Mouse (Mus musculus) kidney, adult 9 months (tissue): ENCODE measurements around the gene Abi2.
"Not testable (repeated sequence)": the region's sequence is repeated elsewhere in the genome, so short reads cannot be mapped to it uniquely, and the experiment has no call there.

Experiments used
- DNase-seq: peaks from one replicate; pipeline ENCODE4 v3.0.0; 2022

The Abi2 gene

DNA sequence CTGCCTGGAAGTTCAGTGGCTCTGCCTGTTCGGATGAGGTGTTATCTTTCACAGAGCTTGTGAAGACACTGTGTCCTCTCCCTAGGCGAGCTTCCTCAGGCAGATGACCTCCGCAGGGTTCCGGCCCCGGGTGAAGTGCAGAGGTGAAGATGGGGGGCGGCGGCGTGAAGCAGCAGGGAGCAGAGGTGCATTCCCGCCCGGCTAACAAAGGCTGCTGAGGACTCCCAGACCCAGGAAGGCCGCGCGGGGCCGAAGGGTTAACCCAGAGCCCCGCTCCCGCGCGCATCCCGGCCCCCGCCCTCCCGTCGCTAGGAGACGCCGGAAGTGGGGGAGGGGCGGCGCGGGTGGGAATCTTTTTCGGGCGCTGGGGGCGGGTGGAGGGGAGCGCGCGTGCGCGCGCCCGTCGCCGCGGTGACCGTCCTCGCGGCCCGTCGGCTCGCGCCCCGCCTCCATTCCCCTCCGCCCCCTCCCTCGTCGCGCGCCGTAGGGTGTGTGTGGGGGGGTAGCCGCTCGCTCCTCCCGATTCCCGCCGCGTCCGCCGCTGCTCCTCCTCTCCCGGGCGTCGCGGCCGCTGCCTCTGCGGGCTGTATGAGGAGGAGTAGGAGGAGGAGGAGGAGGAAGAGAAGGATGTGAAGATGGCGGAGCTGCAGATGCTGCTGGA, at the start of gene Abi2:
Gene Abi2 (plus strand): TSS at position 452 of the 661 bp plus-strand sequence.
- DNase-seq: peak; percentile 90

- DNase-seq: peak; percentile 32
These were observed 47.8 kb upstream of the Abi2 start for GRCm38 (mm10) chr1:60361626-60362025.

- DNase-seq: no peak
These were observed 32.9 kb upstream of the Abi2 start for GRCm38 (mm10) chr1:60376556-60376955.

GRCm38 (mm10) chr1:60381910-60382309, 27.5 kb upstream of the Abi2 start:
- no peak for DNase-seq

DNA sequence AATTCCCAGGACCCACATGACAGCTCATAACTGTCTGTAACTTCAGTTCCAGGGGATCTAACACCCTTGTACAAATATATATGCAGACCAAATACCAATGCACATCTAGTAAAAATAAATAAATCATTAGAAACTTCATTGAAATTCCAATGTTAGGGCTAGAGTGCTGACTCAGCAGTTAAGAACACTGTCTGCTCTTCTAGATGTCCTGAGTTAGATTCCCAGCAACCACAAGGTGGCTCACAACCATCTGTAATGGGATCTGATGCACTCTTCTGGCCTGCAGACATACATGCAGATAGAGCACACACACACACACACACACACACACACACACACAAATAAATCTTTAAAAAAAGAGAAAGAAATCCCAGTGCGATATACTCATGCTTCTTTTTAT, 4.6 kb upstream of the Abi2 start:
- peak; percentile 33 for DNase-seq

- DNase-seq: no peak
These were observed 785 bp upstream of the Abi2 start for GRCm38 (mm10) chr1:60408501-60409167.

- DNase-seq: peak; percentile 20
These were observed 754 bp downstream of the Abi2 start for GRCm38 (mm10) chr1:60409928-60410817.

- no peak for DNase-seq
These were observed 7.3 kb downstream of the Abi2 start for GRCm38 (mm10) chr1:60416724-60417123.

GRCm38 (mm10) chr1:60423882-60424281, 14.5 kb downstream of the Abi2 start:
- no peak for DNase-seq

GRCm38 (mm10) chr1:60428341-60428740, 18.9 kb downstream of the Abi2 start:
- no peak for DNase-seq

DNA sequence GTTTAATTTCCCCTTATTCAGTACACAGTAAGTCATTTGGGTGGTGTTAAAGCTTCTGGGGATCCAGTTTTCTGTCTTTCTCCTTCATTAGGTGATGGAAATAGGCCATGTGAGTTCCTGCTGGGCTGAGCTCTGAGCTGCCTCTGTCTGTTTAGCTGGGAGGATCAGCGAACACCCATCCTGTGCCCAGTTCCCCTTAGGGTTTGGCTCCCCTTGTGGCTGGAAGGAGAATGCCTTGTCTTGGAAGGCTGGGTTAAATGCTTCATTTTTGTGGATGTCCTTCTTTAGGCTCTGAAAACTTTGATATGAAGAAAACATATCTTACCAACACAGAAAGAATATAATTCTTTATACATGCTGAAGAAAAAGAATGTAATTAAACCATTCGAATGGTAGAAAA, 19.5 kb downstream of the Abi2 start:
- DNase-seq: peak; percentile 36

DNA sequence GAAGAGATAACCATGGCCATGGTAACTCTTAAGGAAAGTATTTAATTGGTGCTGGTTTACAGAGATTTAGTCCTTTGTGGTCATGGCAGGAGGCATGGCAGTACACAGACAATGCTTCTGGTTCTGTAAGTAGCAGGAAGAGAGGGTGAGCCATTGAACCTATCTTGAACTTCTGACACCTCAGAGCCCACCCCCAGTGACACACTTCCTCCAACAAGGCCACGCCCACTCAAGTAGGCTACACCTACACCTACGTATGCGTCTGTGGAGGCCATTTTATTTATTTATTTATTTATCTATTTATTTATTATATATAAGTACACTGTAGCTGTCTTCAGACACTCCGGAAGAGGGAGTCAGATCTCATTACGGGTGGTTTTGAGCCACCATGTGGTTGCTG, 22.1 kb downstream of the Abi2 start:
- no peak for DNase-seq

GRCm38 (mm10) chr1:60432497-60432896, 23.1 kb downstream of the Abi2 start:
- no peak for DNase-seq

- not testable (repeated sequence) for DNase-seq
These were observed 32.0 kb downstream of the Abi2 start for GRCm38 (mm10) chr1:60441438-60441837.

DNA sequence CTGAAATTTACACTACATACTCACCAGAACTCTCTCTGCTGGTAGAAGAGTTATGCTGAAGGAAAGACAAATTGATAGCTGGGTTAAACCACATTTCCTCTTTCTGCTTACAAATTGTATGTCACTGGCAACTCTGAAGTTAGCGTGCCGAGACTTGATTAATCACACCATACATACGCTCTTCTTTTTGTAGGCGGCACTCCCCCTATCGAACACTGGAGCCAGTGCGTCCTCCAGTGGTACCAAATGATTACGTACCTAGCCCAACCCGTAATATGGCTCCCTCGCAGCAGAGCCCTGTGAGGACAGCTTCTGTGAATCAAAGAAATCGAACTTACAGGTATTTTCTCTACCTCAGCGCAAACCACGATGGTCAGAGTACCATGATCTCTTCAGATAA, 37.6 kb downstream of the Abi2 start:
- no peak for DNase-seq

DNA sequence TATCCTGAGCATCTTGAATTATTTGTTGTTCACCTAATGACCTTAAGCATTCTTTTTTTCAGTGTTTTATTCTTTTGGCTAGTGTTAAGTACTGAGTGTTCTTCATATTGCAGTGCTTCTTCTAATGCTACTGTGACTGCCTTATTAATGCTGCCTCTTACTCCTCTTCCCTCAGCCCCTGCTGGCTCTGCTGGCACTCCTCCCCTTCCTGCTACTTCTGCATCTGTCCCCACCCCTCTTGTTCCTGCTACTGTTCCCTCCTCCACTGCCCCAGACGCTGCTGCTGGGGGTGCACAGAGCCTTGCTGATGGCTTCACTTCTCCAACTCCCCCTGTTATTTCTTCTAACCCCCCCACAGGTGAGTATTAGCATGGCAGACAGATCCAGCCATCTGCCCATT, 40.5 kb downstream of the Abi2 start:
- no peak for DNase-seq

DNA sequence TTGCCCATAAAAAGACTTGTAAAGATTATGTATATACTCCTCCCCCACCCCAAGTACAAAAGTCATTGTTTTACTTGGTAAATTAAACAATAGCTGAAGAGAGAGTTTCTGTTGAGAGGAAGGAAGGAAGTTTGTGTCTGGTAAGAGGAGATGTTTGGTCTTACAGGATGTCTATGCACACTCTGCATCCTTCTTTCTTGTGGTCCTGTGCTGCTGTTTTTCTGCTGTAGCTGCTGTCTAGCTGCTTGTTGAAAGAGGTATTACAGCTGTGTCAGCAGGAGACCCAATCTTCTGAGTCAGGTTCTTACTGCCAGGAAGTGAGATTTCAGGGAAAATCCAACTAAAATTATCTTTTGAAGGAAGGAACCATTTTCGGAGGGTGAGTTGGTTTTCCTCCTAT, 51.2 kb downstream of the Abi2 start:
- DNase-seq: no peak

- DNase-seq: no peak
These were observed 60.1 kb downstream of the Abi2 start for GRCm38 (mm10) chr1:60469491-60469890.

GRCm38 (mm10) chr1:60470541-60470940, 61.1 kb downstream of the Abi2 start:
- DNase-seq: no peak

GRCm38 (mm10) chr1:60481561-60481960, 72.1 kb downstream of the Abi2 start:
- no peak for DNase-seq

DNA sequence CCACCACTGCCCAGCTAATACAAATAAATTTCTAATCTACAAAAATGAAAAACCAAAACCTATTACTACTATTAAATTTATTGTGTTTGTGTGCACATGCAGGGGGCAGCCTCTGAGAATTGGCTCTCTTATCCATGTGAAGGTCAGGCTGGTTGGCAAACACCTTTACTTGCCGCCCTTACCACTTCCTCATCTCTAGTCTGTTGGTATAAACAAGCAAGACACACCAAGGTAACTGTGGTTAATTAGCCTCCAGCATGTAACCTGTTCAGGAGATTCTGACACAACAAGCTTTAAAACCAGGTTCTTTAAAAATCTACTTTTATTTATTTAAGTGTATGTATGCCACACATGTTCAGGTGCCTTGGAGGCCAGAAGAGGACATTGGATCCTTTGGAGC, 73.5 kb downstream of the Abi2 start:
- no peak for DNase-seq

- peak; percentile 11 for DNase-seq
These were observed 76.2 kb downstream of the Abi2 start for GRCm38 (mm10) chr1:60485649-60486048.

GRCm38 (mm10) chr1:60488635-60489034, 79.2 kb downstream of the Abi2 start:
- DNase-seq: no peak

- no peak for DNase-seq
These were observed 80.2 kb downstream of the Abi2 start for GRCm38 (mm10) chr1:60489660-60490059.
